Mouse (Mus musculus): Measurements from ENCODE around the gene Rin2.

DNA sequence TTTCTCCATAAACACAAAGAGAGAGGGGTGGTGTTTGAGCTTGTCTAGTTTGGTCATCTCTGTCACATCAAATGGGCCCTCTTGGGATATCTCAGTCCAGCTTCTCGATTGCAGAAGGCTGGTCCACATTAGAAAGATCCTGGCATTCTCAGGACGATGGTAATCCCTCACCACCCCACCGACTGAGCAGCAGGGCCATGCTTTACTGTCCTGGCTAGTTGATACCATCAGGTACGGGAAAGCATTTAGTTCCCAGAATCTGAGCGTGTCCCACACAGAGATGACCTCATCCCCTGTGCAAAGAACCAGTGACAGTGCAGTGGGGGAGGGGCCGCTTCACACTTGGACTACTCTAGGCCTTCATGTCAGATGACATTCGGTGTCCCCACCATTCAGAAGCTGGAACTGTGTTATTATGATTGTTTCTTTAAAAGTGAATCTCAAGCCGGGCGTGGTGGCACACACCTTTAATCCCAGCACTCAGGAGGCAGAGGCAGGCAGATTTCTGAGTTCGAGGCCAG lies 128.9 kb downstream of the Rin2 start:
- TF ChIP-seq CTCF (IDR thresholded peaks at IDR 0.05; ENCODE audit: low read depth, low read length) (no peak), POLR2A (IDR thresholded peaks at IDR 0.05; ENCODE audit: extremely low read depth, insufficient read depth, low read length) (no peak)

Measured in liver, adult 2 months (tissue).